Mouse (Mus musculus) heart, adult 2 months (tissue): ENCODE results near the gene Prpf4.

Experiments
- CTCF ChIP-seq: fragments of 200-600 bp; IDR thresholded peaks from 2 replicates; pipeline ENCODE4 v1.8.1; 2022; ENCODE audit warnings: antibody characterized with exemption, mild to moderate bottlenecking, moderate library complexity
- POLR2A ChIP-seq: fragments of 200-500 bp; IDR thresholded peaks from 2 replicates; pipeline ENCODE4 v1.6.1; 2011; ENCODE audit warnings: mild to moderate bottlenecking, low read depth, low read length, control low read depth; ENCODE audit not compliant: insufficient read depth

- TF ChIP-seq CTCF (no peak), POLR2A (no peak)
These were observed 28.7 kb upstream of the Prpf4 start for GRCm38 (mm10) chr4:62379724-62380381.
